Mouse (Mus musculus): Measurements from ENCODE around the gene Gm49405.
A peak's percentile ranks its signal among the peaks of the same experiment; 100 is the strongest.

Gm49405 gene

DNA sequence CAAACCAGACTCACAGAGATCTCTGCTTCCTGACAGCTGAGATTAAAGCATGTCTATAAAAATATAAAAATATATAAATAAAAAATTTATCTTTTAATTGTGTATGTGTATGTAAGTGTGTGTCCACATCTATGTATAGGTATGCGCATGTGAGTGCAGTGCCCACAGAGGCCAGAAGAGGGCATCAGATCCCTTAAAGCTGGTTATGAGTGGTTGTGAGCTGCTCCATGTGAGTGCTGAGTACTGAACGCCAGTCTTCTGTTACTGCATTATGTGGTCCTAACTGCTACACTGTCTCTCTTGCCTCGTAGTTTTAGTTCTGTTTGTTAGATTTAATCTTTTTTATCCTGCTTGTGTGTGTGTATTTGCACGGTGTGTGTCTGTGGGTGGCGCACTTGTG lies 50.6 kb downstream of the Gm49405 start:
- no peak for DNase-seq (ENCODE audit: low read depth, low spot score)

GRCm38 (mm10) chr19:4051741-4052515 lies 51.5 kb downstream of the Gm49405 start:
- peak; percentile 34 for DNase-seq (ENCODE audit: low read depth, low spot score)

- no peak for DNase-seq (ENCODE audit: low read depth, low spot score)
Measured at GRCm38 (mm10) chr19:4052516-4053030, 52.1 kb downstream of the Gm49405 start.

- no peak for DNase-seq (ENCODE audit: low read depth, low spot score)
Measured at GRCm38 (mm10) chr19:4054613-4055012, 54.2 kb downstream of the Gm49405 start.

Data from skeletal muscle tissue, adult 2 months (tissue).